Mouse (Mus musculus): Measurements from ENCODE around the gene Agbl4.

GRCm38 (mm10) chr4:111414818-111415488 is 1017.5 kb downstream of the Agbl4 start, which contains the start of gene Bend5:
- TF ChIP-seq E2F4 (IDR thresholded peaks at IDR 0.05; ENCODE audit: borderline replicate concordance, low read depth, low read length) (no peak), RCOR1 (IDR thresholded peaks at IDR 0.05; ENCODE audit: low read depth, low read length) (no peak), CTCF (IDR thresholded peaks at IDR 0.05 in 2 of 3, conservative IDR thresholded peaks at IDR 0.05 in 1 of 3; ENCODE audit: control insufficient read depth in 1 of 3, insufficient read depth in 1 of 3, low read depth in 2 of 3, low read length in 3 of 3, poor library complexity in 1 of 3, severe bottlenecking in 1 of 3) (no peak), BHLHE40 (IDR thresholded peaks at IDR 0.05; ENCODE audit: borderline replicate concordance, low read depth, low read length) (no peak), POLR2A (IDR thresholded peaks at IDR 0.05; ENCODE audit: control insufficient read depth in 1 of 2, insufficient read depth in 1 of 2, low read depth in 1 of 2, low read length in 2 of 2, poor library complexity in 1 of 2) (no peak)
